Mouse (Mus musculus) kidney, postnatal 10 days (tissue): ENCODE measurements around the gene Ms4a4c.
"Not testable (repeated sequence)": the region's sequence is repeated elsewhere in the genome, so short reads cannot be mapped to it uniquely, and the experiment has no call there.

Experiments
- DNase-seq: peaks from one replicate; pipeline ENCODE4 v3.0.0; 2021; ENCODE audit warnings: mixed read lengths

The Ms4a4c gene

DNA sequence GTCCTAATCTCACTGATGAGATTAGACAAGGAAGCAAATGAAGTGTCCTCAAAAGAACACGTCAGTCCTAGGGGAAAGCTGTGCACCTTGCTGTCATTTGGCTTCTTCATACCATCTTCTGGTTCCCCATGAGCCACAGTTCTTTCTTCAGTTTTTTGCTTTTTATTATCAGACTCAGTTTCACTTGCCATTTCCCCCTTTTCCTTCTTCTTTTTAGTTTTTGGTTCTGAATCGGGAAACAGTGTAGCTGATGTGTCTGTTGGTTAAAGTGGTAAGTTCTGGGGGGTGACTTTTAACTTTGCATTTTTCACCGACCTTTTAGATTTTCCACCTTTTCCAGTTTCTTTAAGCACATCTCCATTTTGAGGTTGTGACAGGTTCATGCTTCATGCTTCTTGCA is at the start of gene Ms4a4c:
Ms4a4c (plus strand) TSS at position 244 of the 400 bp plus-strand sequence.
- DNase-seq, result no peak

DNA sequence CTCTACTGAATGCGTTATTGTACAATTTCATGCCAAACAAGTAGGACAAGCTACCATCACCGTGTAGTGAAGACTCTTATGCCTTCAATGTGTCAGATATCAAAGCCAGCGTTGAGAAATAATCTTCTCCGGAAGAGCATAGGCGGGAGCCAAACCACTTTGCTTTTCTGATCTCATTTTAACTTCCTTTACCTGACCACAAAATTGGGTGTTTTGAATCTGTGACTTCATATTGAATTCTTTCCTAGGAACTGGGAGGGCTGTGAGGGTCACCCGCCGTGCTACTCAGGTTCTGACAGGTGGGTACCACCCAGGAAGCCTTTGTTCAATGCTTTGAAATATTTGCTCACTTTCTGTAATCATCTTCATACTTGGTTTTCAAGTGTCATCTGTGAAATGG is 48.8 kb upstream of the Ms4a4c start:
- no peak for DNase-seq

DNA sequence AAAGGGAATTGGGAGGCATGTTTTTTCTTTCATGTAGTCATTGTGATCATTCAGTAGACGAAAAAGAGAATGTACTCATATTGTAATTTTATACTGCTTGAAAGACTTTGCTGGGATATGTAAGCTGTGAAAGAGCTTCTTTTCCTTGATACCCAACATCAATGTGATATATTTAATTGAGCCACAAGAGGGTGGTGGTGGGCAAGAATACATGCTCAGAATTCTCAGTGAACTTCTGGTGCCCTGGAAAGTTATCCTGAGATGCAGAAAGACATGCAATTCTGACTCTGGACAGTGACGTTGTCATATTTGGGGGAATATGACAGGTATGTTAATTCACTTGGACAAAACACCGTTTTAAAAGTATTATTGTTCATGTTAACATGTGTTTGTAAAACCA is 44.5 kb upstream of the Ms4a4c start:
- DNase-seq, result no peak

DNA sequence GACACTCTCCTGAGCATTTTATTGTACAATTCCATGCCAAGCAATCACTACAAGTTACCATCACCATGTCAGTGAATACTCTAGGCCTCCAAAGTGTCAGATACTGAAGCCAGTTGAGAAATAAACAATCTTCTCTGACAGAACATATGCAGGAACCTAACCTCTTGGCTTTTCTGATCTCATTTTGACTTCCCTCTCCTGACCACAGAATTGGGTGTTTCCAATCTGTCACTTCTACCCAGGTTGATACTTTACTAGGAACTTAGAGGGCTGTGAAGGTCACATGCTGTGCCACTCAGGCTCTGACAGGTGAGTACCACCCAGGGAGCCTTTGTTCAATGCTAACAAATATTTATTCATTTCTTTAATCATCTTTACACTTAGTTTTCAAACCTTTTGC is 42.6 kb upstream of the Ms4a4c start:
- no peak for DNase-seq

DNA sequence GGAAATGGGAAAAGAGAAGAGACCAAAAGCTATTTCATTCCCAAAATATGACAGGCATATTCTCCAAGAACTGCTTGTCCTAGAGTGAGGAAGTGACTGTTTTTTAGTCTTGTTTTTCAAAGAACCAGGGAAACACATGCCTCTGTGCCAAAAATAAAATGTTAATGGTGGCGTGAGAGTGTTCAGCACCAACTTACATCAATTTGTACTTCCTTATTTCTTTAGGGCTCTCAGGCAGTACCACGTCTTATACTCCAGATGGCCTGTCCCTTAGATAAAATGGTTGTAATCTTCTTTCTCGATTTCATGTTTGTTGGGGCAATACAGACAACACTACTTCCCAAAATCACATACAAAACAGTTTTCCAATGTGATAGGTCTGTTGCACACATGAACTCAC is 36.3 kb upstream of the Ms4a4c start:
- DNase-seq, result no peak

DNA sequence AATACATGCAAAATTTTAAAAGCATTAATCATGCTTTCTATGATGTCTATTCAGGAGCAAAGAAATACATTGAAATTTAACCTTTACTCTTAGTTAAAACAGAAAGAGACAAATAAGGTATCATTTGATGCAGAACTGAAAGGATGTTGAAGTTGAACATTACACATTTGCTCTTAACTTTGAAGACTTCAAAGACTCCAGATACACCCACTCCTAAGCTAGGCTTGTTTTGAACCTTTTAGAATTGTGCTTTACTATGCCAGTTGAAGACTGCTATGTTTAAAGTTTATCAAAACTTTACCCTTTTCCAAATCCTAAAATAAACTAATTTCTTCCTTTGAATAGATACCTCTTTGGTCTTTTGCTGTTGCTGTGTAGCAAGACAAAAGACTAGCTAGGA is 33.4 kb upstream of the Ms4a4c start:
- no peak for DNase-seq

DNA sequence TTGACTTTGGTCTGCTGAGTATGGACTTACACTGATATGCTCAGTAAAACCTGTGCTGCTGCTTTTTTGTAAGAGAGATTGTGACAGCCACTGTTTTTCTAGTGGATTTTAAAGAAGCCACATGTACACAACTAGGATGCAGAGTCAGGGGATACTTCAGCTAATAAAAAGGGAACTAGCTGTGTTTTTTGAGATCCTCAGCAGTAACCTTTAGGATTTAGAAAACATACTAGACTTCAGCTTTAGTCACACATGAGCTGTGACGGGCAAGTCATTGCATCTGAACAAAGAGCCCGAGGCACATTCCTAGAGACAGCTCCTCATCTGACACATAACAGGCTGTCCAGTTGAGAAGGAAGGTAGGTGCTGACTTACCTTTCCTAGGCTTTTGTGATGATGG is 29.3 kb upstream of the Ms4a4c start, which contains the start of gene Ms4a4a:
Ms4a4a (plus strand) TSS at position 251 of the 400 bp plus-strand sequence.
- DNase-seq, result no peak

DNA sequence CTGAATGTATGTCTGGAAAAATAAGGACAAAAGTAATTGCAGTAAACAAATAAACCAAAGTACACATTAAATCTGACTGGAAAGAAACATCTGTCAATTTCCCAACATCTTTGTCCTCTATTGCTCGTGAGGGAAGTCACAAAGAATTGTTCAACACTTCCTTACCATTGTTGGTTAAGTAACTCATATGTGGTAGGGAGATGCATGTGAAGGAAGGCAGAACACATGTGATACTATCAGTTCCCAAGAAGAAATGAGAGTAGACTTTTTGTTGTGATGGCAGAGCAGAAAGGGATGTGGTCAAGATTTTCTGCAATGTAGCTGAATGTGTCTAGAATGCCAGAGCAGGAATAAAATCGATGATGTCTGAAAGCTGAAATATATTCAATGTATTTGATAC is 28.2 kb upstream of the Ms4a4c start:
- no peak for DNase-seq

DNA sequence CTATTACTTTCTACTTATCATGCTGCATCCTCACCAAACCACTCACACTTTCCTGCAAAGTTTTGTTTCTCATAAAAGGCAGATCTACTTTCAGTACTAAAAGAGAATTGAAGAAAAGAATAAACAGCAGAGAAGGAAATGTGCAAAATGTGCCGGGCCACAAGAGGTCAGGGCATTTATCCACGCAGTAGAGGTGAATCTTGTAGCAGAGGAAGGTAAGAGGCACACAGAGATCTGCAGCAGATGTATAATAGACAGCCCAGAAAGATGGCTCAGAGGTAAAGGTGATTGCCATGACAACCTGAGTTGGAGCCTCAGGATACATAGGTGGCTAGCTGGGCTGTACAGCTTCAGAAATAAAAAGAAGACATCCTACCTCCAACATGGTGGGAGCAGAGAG is 17.5 kb upstream of the Ms4a4c start:
- no peak for DNase-seq

DNA sequence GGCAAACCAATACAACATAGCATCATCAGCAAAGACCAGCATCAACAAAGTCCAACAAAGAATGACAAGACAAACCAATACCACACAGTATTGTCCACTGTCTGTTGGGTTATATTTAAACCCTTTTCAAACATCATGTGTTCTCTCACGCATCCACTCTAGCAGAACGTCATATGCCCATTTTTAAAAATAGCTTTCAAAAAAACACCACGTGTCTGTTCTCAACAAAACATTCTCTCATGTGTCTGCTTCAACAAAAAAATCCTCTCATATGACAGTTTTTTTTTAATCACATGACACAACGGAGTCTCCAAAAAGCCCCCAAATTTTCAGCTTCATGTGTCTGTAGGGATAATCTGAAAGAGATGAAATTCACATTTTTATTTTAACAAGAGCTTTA is 16.9 kb upstream of the Ms4a4c start:
- DNase-seq, result no peak

DNA sequence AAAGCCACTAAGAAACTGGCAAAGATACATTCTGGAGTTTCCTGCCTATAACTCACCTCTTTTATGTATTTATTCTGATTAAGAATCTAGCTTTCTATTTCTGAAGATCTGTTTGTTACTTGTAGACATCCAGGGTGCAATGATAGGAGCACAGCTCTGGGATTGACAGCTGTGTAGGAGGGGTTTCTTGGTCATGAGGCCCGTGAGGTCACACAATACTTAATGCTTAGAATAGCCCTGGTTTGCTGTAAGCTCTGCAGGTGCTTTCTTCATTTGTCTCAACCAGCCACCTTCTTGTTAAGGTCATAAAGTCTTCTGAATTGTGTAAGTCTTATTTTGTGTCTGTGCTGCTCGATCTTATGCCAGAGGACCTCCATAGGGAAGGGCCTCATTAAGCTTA is 15.6 kb upstream of the Ms4a4c start:
- no peak for DNase-seq

DNA sequence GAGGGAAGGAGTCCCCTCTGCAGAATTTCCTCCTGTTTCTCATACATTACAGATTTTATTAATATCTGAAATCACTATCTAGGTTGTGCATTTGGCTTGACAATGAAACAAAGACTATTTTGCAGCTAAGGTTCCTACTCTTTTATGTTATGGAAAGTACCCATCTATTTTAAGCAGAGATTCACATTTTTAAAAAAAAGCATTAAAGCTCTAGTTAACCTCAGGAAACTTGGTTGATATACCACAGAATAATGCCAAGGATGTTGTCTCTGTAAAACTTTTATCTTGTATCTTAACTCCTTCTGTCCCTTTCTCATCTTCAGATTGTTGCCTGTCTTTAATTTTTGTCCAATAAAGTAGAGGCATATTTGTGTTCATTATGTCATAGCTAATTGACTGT is 8.8 kb upstream of the Ms4a4c start:
- no peak for DNase-seq

DNA sequence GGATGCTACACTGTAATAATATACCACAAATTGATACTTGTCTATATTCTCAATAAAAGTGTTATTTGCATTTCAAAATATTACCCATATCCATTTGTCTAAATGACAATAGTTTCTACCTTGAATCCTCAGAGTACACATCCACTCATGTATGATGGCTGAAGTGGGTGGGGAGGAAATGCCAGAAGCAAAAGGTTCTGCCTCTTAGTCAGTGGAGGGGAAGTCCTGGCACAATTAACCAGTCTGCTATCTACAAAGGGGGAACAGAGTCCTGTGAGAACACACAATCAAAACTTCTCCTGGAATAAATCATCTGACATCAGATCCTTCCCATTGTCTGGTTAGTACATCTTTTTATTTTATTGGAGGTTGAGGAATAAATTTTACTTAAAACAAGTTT is 2.9 kb downstream of the Ms4a4c start:
- DNase-seq, result no peak

DNA sequence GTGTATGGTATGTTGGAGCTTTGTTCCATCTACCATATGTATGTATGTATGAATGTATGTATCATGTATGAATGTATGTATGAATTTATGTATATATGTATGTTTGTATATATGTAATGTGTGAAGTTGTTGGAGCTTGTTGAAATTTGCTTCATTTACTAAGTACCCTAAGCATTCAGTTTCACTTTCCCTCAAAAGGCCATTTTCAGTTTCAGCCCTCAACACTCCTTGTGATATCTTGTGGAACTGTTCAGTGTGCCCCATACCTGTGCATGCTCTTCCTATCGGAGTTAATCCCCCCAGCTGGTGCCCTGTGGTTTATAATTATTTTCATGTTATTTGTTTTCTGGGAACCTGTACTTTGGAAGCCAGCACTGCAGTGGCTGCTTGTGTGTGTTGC is 4.0 kb downstream of the Ms4a4c start:
- no peak for DNase-seq

DNA sequence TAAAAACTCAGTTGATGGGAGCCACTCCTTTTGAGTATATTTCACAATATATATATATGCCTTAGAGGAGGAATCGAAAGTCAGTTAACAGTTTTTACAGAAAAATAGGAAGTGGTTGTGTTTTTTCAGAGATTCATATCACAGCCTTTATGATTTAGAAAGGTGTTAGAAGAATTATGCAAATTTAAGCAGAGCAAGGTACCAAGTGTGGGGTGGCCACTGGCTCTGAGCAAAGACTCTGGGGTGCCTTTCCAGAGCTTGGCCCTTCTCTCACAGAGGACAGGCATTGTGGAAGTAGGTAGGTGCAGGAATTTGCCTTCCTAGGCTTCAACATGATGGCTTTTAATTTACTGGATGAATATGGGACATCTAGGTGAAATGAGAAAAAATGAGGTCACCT is 7.1 kb downstream of the Ms4a4c start:
- no peak for DNase-seq

DNA sequence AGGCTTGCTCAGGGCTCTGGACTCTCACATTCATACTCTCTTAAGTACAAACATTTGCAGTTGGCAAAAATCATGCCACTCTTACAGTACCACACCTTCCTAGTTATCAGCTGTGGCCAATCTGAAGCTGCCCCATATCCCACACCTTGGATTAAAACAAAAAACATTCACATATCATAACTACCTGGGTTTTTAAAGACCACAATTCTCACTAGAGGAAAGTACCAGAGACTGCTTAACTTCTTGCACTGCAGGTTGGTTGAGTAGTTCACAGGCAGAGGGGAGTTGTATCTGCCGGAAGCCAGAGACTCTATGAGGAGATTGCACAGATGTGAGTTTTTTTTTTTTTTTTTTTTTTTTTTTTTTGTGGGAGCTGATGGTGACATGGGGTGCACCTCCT is 9.5 kb downstream of the Ms4a4c start:
- DNase-seq, result no peak

DNA sequence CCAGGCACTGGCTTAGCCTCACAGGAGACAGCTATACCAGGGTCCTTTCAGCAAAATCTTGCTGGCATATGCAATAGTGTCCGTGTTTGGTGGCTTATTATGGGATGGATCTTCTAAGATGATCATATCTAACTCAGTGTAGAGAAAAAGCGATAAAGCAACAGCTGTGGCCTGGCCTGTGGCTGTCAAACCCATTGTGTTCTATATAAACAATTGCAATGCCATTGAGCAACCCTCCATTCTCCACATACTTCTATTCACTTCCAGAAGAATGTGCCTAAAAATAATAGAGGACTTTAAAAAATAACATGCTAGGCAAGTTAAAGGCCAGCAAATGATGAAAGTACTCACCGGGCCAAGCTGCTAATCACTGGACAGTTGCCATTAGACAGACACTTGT is 11.0 kb downstream of the Ms4a4c start:
- DNase-seq, result no peak

DNA sequence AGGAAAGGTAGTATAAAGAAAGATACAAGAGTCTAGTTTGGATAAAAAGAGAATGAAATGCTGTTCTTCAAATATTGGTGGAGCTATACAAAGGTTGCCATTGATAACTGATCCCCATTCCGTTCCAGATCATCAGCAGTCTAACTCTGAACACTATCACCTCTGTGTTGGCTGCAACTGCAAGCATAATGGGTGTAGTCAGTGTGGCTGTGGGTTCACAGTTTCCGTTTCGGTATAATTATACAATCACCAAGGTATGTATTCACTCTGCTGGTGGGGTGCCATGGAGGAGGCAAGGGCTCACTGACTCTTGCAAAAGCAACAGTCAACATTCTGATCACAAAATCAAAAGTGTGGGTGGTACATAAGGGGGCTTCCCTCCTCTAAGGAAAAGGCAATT is 14.3 kb downstream of the Ms4a4c start:
- not testable (repeated sequence) for DNase-seq

DNA sequence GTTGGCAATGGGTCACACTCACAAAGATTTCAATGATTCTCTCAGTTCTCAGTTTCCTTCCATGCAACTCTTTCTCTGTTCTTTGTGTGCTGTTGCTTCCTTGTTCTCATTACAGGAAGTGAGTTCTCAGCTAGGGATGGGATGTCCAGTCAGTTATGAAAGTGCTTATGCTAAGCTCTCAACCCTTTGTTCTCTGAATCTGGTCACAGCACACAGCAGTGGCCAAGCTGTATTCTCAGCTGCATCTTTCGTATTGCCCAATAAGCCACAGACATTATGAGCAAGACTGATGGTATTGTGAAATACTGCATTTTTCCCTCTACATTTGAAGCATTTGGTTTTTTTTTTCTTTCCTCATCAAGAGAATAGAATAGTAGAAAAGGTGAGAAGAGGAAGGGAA is 26.6 kb downstream of the Ms4a4c start:
- not testable (repeated sequence) for DNase-seq

DNA sequence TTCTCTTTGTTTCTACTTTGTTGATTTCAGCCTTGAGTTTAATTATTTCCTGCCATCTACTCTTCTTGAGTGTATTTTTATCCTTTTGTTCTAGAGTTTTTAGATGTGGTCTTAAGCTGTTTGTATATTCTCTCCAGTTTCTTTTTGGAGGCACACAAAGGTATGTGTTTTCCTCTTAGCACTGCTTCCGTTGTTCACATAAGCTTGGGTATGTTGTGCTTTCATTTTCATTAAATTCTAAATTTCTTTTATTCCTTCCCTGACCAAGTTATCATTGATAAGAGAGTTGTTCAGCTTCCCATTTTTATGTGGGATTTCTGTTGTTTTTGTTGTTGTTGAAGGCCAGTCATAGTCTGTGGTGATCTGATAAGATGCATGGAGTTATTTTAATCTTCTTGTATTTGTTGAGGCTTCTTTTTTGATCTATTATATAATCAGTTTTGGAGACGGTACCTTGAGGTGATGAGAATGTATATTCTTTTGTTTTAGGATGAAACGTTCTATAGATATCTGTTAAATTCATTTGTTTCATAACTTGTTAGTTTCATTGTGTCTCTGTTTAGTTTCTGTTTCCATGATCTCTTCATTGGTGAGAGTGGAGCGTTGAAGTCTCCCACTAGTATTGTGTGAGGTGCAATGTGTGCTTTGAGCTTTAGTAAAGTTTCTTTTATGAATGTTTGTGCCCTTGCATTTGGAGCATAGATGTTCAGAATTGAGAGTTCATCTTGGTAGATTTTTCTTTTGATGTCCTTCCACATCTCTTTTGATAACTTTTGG is 30.7 kb downstream of the Ms4a4c start:
- DNase-seq, result no peak

DNA sequence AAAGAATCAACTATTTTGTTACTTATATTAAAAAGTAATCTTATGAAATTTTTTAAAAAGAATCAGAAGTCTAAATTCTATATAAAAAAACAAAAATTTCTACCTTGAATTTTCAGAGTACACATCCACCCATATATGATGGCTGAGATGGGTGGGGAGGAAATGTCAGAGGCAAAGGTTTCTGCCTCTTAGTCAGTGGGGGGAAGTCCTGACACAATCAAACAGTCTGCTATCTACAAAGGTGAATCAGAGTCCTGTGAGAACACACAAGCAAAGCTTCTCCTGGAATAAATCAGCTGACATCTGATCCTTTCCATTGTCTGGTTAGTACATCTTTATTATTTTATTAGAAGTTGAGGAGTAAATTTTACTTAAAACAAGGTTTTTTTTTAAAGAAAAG is 38.8 kb downstream of the Ms4a4c start, which contains the start of gene Ms4a4b:
Ms4a4b (plus strand) TSS at position 216 of the 400 bp plus-strand sequence.
- DNase-seq, result no peak

DNA sequence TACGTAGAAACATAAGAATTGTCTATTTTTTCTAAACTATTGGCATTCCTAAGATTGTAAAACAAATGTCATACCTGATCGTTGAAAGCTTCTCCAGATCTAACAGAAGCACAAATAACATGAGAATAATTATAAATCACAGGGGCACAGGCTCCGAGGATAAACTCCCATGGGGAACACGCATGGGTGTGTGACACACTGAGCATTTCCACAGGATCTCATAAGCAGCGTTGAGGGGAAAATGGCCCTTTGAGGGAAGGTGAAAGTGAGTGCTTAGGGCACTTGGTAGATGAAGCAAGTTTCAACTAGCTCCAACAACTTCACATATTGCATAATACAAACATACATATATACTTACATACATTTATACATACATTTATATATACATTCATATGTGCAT is 39.4 kb downstream of the Ms4a4c start:
- DNase-seq, result no peak

DNA sequence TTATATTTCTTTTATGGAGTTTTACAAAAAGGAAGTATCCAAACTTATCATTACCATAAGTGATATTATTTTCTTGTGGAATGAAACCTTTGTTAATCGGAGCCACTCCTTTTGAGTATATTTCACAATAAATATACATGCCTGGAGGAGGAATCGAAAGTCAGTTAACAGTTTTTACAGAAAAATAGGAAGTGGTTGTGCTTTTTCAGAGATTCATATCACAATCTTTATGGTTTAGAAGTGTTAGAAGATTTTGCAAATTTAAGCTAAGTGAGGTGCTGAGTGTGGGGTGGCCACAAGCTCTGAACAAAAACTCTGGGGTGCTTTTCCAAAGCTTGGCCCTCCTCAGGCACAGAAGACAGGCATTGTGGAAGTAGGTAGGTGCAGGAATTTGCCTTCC is 42.7 kb downstream of the Ms4a4c start:
- no peak for DNase-seq

DNA sequence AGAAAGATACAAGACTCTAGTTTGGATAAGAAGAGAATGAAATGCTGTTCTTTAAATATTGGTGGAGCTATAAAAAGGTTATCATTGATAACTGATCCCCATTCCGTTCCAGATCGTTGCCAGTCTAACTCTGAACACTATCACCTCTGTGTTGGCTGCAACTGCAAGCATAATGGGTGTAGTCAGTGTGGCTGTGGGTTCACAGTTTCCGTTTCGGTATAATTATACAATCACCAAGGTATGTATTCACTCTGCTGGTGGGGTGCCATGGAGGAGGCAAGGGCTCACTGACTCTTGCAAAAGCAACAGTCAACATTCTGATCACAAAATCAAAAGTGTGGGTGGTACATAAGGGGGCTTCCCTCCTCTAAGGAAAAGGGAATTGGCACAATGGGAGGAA is 54.5 kb downstream of the Ms4a4c start:
- not testable (repeated sequence) for DNase-seq

DNA sequence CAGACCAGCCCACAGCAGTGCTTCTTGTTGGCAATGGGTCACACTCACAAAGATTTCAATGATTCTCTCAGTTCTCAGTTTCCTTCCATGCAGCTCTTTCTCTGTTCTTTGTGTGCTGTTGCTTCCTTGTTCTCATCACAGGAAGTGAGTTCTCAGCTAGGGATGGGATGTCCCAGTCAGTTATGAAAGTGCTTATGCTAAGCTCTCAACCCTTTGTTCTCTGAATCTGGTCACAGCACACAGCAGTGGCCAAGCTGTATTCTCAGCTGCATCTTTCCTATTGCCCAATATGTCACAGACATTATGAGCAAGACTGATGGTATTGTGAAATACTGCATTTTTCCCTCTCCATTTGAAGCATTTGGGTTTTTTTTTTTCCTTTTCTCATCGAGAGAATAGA is 60.2 kb downstream of the Ms4a4c start:
- DNase-seq, result not testable (repeated sequence)
